Mouse (Mus musculus): ENCODE results near the gene Rpl28. TPM values are rescaled to one million over a fixed set of nuclear protein-coding genes. Genes with fewer than 3 reads are reported as not detected.
"Not testable (repeated sequence)": the region's sequence is repeated elsewhere in the genome, so short reads cannot be mapped to it uniquely, and the experiment has no call there.

Gene Rpl28
- polyA plus RNA-seq, 1 experiment from 2014 or later = 173 TPM

DNA sequence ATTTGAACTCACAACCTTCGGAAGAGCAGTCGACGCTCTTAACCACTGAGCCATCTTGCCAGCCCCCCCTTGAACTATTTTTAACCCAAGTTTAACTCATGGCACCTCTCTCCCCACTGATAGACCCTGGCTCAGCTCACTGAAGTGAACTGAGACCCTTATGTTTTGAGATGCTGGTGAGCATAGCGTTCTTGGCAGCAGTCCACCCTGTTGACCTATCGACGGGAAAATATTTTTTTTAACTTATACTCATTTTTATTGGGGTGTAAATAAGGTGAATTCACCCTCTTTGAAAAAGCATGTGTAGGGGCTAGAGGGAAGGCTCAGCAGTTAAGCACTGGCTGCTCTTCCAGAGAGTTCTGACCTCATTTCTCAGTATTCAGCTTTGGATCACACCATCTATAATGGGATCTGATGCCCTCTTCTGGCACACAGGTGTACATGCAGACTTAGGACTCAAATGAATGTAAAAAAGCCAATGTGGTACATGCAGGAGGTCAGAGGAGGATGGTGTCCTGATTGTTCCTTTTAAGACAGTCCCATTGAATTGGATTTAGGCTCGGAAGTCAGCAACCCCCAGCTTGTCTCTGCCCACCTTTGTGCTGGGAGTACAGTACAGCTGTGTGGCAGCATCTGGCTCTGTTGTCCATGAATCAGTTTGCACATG, 3.2 kb downstream of the Rpl28 start:
- H3K27me3 ChIP-seq (replicated peaks; ENCODE audit: control insufficient read depth, insufficient read depth, low read length) = no peaks in the 10 kb centered on the region
- no peak overlapping the region for H3K4me3 ChIP-seq (replicated peaks; ENCODE audit: low read length)
- H3K36me3 ChIP-seq (ENCODE audit: control insufficient read depth, insufficient read depth) = peaks cover 17% of the 10 kb centered on the region
- WGBS = 70% methylated on average over 7 of the region's 7 CpGs
- ATAC-seq = no peak
- peaks cover 17% of the 10 kb centered on the region for H3K4me1 ChIP-seq (replicated peaks; ENCODE audit: control insufficient read depth, insufficient read depth, low read length)
- H3K9me3 ChIP-seq (ENCODE audit: control insufficient read depth, low read length) = no peaks in the 10 kb centered on the region
- no peak overlapping the region for H3K9ac ChIP-seq (replicated peaks; ENCODE audit: low read depth, low read length)
- no peak overlapping the region for H3K27ac ChIP-seq (ENCODE audit: low read length)
- no peak overlapping the region for H3K4me2 ChIP-seq (ENCODE audit: low read length)

GRCm38 (mm10) chr7:4802247-4802646, 9.6 kb downstream of the Rpl28 start:
- Histone ChIP-seq H3K27ac (ENCODE audit: low read length) (no peak overlapping the region), H3K9ac (replicated peaks; ENCODE audit: low read depth, low read length) (no peak overlapping the region), H3K4me2 (ENCODE audit: low read length) (no peak overlapping the region), H3K4me1 (replicated peaks; ENCODE audit: control insufficient read depth, insufficient read depth, low read length) (no peaks in the 10 kb centered on the region), H3K36me3 (ENCODE audit: control insufficient read depth, insufficient read depth) (peaks cover 9% of the 10 kb centered on the region), H3K27me3 (replicated peaks; ENCODE audit: control insufficient read depth, insufficient read depth, low read length) (no peaks in the 10 kb centered on the region), H3K9me3 (ENCODE audit: control insufficient read depth, low read length) (no peaks in the 10 kb centered on the region), H3K4me3 (replicated peaks; ENCODE audit: low read length) (no peak overlapping the region)
- no peak for ATAC-seq

DNA sequence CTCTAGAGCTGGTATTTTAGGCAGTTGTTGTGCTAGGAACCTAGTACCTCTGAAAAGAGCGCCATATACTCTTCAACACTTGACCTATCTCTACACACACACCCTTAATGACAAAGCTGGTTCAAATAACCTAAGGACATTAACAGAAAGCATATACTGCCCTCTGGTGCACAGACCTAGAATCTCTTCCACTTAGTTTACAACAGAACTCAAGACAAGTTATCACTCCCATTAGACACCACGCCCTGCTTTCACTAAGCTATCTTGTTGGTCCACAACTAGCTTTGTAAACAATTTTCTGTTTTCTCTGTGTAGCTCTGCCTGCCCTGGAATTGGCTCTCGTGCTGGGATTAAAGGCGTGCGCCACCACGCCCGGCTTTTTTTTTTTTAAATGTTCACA, 14.0 kb downstream of the Rpl28 start:
- Histone ChIP-seq H3K27me3 (replicated peaks; ENCODE audit: control insufficient read depth, insufficient read depth, low read length) (no peaks in the 10 kb centered on the region), H3K9me3 (ENCODE audit: control insufficient read depth, low read length) (no peaks in the 10 kb centered on the region), H3K4me3 (replicated peaks; ENCODE audit: low read length) (no peak overlapping the region), H3K9ac (replicated peaks; ENCODE audit: low read depth, low read length) (no peak overlapping the region), H3K27ac (ENCODE audit: low read length) (no peak overlapping the region), H3K4me2 (ENCODE audit: low read length) (no peak overlapping the region), H3K4me1 (replicated peaks; ENCODE audit: control insufficient read depth, insufficient read depth, low read length) (peaks cover 20% of the 10 kb centered on the region), H3K36me3 (ENCODE audit: control insufficient read depth, insufficient read depth) (peaks cover 13% of the 10 kb centered on the region)
- peak; percentile 42; the same call in 1 of the 2 replicates for ATAC-seq
- WGBS = 89% methylated on average over 7 of the region's 7 CpGs

DNA sequence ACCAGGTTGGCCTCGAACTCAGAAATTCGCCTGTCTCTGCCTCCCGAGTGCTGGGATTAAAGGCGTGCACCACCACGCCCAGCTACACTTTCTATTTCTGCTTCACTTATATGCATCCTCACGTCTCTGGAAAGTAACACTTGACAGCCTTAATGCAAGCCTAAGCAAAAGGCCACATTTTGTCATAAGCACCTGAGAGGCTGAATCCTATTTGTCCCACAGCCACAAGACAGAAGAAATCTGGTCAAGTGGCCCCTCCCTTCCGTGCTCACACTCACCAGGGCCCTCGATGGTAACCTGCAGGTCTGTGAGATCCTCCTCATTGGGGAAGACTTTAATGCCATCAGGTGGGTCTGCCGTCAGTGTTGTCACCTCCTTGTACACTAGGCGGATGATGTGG, 18.5 kb downstream of the Rpl28 start:
- WGBS = 36% methylated on average over 10 of the region's 10 CpGs
- not testable (repeated sequence) for ATAC-seq

GRCm38 (mm10) chr7:4811842-4812302, 19.2 kb downstream of the Rpl28 start:
- Histone ChIP-seq H3K9me3 (ENCODE audit: control insufficient read depth, low read length) (no peaks in the 10 kb centered on the region), H3K27me3 (replicated peaks; ENCODE audit: control insufficient read depth, insufficient read depth, low read length) (no peaks in the 10 kb centered on the region), H3K4me2 (ENCODE audit: low read length) (peak overlapping the region; percentile 90), H3K36me3 (ENCODE audit: control insufficient read depth, insufficient read depth) (peaks cover 10% of the 10 kb centered on the region; the same call in 1 of the 2 replicates), H3K9ac (replicated peaks; ENCODE audit: low read depth, low read length) (peak overlapping the region; percentile 84), H3K4me3 (replicated peaks; ENCODE audit: low read length) (peak overlapping the region; percentile 75), H3K4me1 (replicated peaks; ENCODE audit: control insufficient read depth, insufficient read depth, low read length) (peaks cover 28% of the 10 kb centered on the region), H3K27ac (ENCODE audit: low read length) (peak overlapping the region; percentile 94)
- WGBS = under 1% methylated on average over 28 of the region's 36 CpGs
- ATAC-seq = no peak

More for the DNA sequence above, 18.5 kb downstream of the Rpl28 start:
- H3K4me3 ChIP-seq (replicated peaks; ENCODE audit: low read length) = peak overlapping the region; percentile 75
- not testable (repeated sequence) for H3K9me3 ChIP-seq (ENCODE audit: control insufficient read depth, low read length); H3K27me3 ChIP-seq (replicated peaks; ENCODE audit: control insufficient read depth, insufficient read depth, low read length); H3K27ac ChIP-seq (ENCODE audit: low read length); H3K36me3 ChIP-seq (ENCODE audit: control insufficient read depth, insufficient read depth)
- H3K4me1 ChIP-seq (replicated peaks; ENCODE audit: control insufficient read depth, insufficient read depth, low read length) = peaks cover 28% of the 10 kb centered on the region
- H3K9ac ChIP-seq (replicated peaks; ENCODE audit: low read depth, low read length) = peak overlapping the region; percentile 84
- peak overlapping the region; percentile 90 for H3K4me2 ChIP-seq (ENCODE audit: low read length)

- Histone ChIP-seq H3K27ac (ENCODE audit: low read length) (peak within 1 kb of the TSS; percentile 94), H3K9me3 (ENCODE audit: control insufficient read depth, low read length) (no peaks in the 10 kb centered on the region), H3K4me2 (ENCODE audit: low read length) (peak within 1 kb of the TSS; percentile 90), H3K27me3 (replicated peaks; ENCODE audit: control insufficient read depth, insufficient read depth, low read length) (no peaks in the 10 kb centered on the region), H3K4me1 (replicated peaks; ENCODE audit: control insufficient read depth, insufficient read depth, low read length) (peaks cover 28% of the 10 kb centered on the region), H3K4me3 (replicated peaks; ENCODE audit: low read length) (peak within 1 kb of the TSS; percentile 75), H3K9ac (replicated peaks; ENCODE audit: low read depth, low read length) (peak within 1 kb of the TSS; percentile 84), H3K36me3 (ENCODE audit: control insufficient read depth, insufficient read depth) (peaks cover 4% of the 10 kb centered on the region; the same call in 1 of the 2 replicates)
- ATAC-seq = peak; percentile 99
- under 1% methylated on average over 62 of the region's 62 CpGs for WGBS
Observed at GRCm38 (mm10) chr7:4812303-4813104, 19.8 kb downstream of the Rpl28 start, which contains the start of gene Ube2s. Gene Ube2s, minus strand, starts transcription at chr7:4812590.

- H3K36me3 ChIP-seq (ENCODE audit: control insufficient read depth, insufficient read depth) = peaks cover 3% of the 10 kb centered on the region; the same call in 1 of the 2 replicates
- peak overlapping the region; percentile 75 for H3K4me3 ChIP-seq (replicated peaks; ENCODE audit: low read length)
- peak overlapping the region; percentile 94 for H3K27ac ChIP-seq (ENCODE audit: low read length)
- no peaks in the 10 kb centered on the region for H3K9me3 ChIP-seq (ENCODE audit: control insufficient read depth, low read length)
- H3K27me3 ChIP-seq (replicated peaks; ENCODE audit: control insufficient read depth, insufficient read depth, low read length) = no peaks in the 10 kb centered on the region
- peaks cover 28% of the 10 kb centered on the region for H3K4me1 ChIP-seq (replicated peaks; ENCODE audit: control insufficient read depth, insufficient read depth, low read length)
- peak overlapping the region; percentile 84 for H3K9ac ChIP-seq (replicated peaks; ENCODE audit: low read depth, low read length)
- 27% methylated on average over 8 of the region's 8 CpGs for WGBS
- ATAC-seq = no peak
- peak overlapping the region; percentile 65 for H3K4me2 ChIP-seq (ENCODE audit: low read length)
Observed at GRCm38 (mm10) chr7:4813105-4813791, 20.6 kb downstream of the Rpl28 start.

- H3K4me3 ChIP-seq (replicated peaks; ENCODE audit: low read length) = no peak overlapping the region
- no peaks in the 10 kb centered on the region for H3K9me3 ChIP-seq (ENCODE audit: control insufficient read depth, low read length)
- H3K36me3 ChIP-seq (ENCODE audit: control insufficient read depth, insufficient read depth) = no peaks in the 10 kb centered on the region
- no peak overlapping the region for H3K9ac ChIP-seq (replicated peaks; ENCODE audit: low read depth, low read length)
- no peak overlapping the region for H3K4me2 ChIP-seq (ENCODE audit: low read length)
- no peaks in the 10 kb centered on the region for H3K27me3 ChIP-seq (replicated peaks; ENCODE audit: control insufficient read depth, insufficient read depth, low read length)
- H3K4me1 ChIP-seq (replicated peaks; ENCODE audit: control insufficient read depth, insufficient read depth, low read length) = peaks cover 7% of the 10 kb centered on the region
- no peak for ATAC-seq
- H3K27ac ChIP-seq (ENCODE audit: low read length) = no peak overlapping the region
Observed at GRCm38 (mm10) chr7:4816559-4816958, 23.9 kb downstream of the Rpl28 start.

- not testable (repeated sequence) for H3K27ac ChIP-seq (ENCODE audit: low read length); H3K4me1 ChIP-seq (replicated peaks; ENCODE audit: control insufficient read depth, insufficient read depth, low read length); H3K27me3 ChIP-seq (replicated peaks; ENCODE audit: control insufficient read depth, insufficient read depth, low read length); H3K9ac ChIP-seq (replicated peaks; ENCODE audit: low read depth, low read length); H3K4me3 ChIP-seq (replicated peaks; ENCODE audit: low read length); H3K4me2 ChIP-seq (ENCODE audit: low read length); ATAC-seq; H3K9me3 ChIP-seq (ENCODE audit: control insufficient read depth, low read length); H3K36me3 ChIP-seq (ENCODE audit: control insufficient read depth, insufficient read depth)
- 92% methylated on average over 7 of the region's 7 CpGs for WGBS
Observed at GRCm38 (mm10) chr7:4820925-4821324, 28.3 kb downstream of the Rpl28 start.

Measured in forebrain, embryonic 16.5 days (tissue).